Mouse (Mus musculus): ENCODE measurements around the gene Olfr1046. TPM values are rescaled to one million over a fixed set of nuclear protein-coding genes. Genes with fewer than 3 reads are reported as not detected.
"Not testable (repeated sequence)": the region's sequence is repeated elsewhere in the genome, so short reads cannot be mapped to it uniquely, and the experiment has no call there.

Gene Olfr1046
- total RNA-seq (2014; rRNA removed), result not detected in 2 replicates
- not detected in 2 replicates for polyA plus RNA-seq (2012; rRNA removed)

- TF ChIP-seq CTCF (IDR thresholded peaks at IDR 0.05; ENCODE audit: low read depth, low read length), result no peak
- TF ChIP-seq POLR2A (IDR thresholded peaks at IDR 0.05; ENCODE audit: extremely low read depth, insufficient read depth, low read length), result no peak
- Histone ChIP-seq H3K36me3 (ENCODE audit: control insufficient read depth, insufficient read depth, low read length) (no peaks in the 10 kb centered on the region), H3K27me3 (ENCODE audit: control insufficient read depth, insufficient read depth, low read length) (no peaks in the 10 kb centered on the region), H3K27ac (replicated peaks; ENCODE audit: insufficient read depth, low read depth, low read length) (no peak within 1 kb of the TSS), H3K4me1 (ENCODE audit: control insufficient read depth, insufficient read depth, low read length) (no peaks in the 10 kb centered on the region), H3K79me2 (ENCODE audit: control insufficient read depth, insufficient read depth, low read length) (no peaks in the 10 kb centered on the region), H3K4me3 (ENCODE audit: insufficient read depth, low read depth, low read length) (no peak within 1 kb of the TSS), H3K9ac (ENCODE audit: low read depth, low read length) (no peak within 1 kb of the TSS)
- WGBS, result 62% methylated on average over 2 of the region's 2 CpGs
- no peak for DNase-seq (ENCODE audit: extremely low read depth, low read depth, low spot score)
These were observed at the start of gene Olfr1046 for GRCm38 (mm10) chr2:86219214-86219613. Gene Olfr1046 (minus strand): TSS chr2:86219314.

GRCm38 (mm10) chr2:86258228-86258627, 39.1 kb upstream of the Olfr1046 start, which contains the start of gene Olfr1049:
Gene Olfr1049 (minus strand): TSS chr2:86258328.
- not testable (repeated sequence) for H3K9ac ChIP-seq (ENCODE audit: low read depth, low read length); H3K4me3 ChIP-seq (ENCODE audit: insufficient read depth, low read depth, low read length); H3K27me3 ChIP-seq (ENCODE audit: control insufficient read depth, insufficient read depth, low read length); H3K36me3 ChIP-seq (ENCODE audit: control insufficient read depth, insufficient read depth, low read length); H3K27ac ChIP-seq (replicated peaks; ENCODE audit: insufficient read depth, low read depth, low read length); DNase-seq (ENCODE audit: extremely low read depth, low read depth, low spot score); H3K4me1 ChIP-seq (ENCODE audit: control insufficient read depth, insufficient read depth, low read length); H3K79me2 ChIP-seq (ENCODE audit: control insufficient read depth, insufficient read depth, low read length)

DNA sequence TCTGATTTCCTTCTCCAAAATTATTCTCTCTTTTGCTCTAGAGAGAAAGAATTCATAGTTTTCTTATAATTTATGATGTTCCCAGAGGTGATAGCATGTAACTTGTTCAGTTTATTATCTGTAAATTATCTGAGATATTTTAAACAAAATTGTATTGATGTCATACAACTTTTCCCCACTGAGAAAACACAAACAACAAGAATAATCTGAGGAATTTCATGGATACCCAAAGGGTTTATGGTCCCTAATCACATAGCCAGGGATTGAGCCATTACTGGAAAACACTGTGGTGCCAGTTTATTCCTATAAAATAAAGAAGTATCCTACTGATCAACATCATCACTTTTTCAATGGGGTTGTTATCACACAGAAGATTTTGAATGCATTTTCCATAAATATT, 21.1 kb upstream of the Olfr1046 start, which contains the start of gene Olfr1048:
Gene Olfr1048 (minus strand): TSS at position 101 of the 400 bp plus-strand sequence.
- TF ChIP-seq POLR2A (IDR thresholded peaks at IDR 0.05; ENCODE audit: extremely low read depth, insufficient read depth, low read length), result no peak
- no peak for TF ChIP-seq CTCF (IDR thresholded peaks at IDR 0.05; ENCODE audit: low read depth, low read length)
- Histone ChIP-seq H3K9ac (ENCODE audit: low read depth, low read length) (no peak within 1 kb of the TSS), H3K4me1 (ENCODE audit: control insufficient read depth, insufficient read depth, low read length) (no peaks in the 10 kb centered on the region), H3K27me3 (ENCODE audit: control insufficient read depth, insufficient read depth, low read length) (no peaks in the 10 kb centered on the region), H3K79me2 (ENCODE audit: control insufficient read depth, insufficient read depth, low read length) (no peaks in the 10 kb centered on the region), H3K4me3 (ENCODE audit: insufficient read depth, low read depth, low read length) (no peak within 1 kb of the TSS), H3K27ac (replicated peaks; ENCODE audit: insufficient read depth, low read depth, low read length) (no peak within 1 kb of the TSS), H3K36me3 (ENCODE audit: control insufficient read depth, insufficient read depth, low read length) (no peaks in the 10 kb centered on the region)
- no peak for DNase-seq (ENCODE audit: extremely low read depth, low read depth, low spot score)

- Histone ChIP-seq H3K27me3 (ENCODE audit: control insufficient read depth, insufficient read depth, low read length) (no peaks in the 10 kb centered on the region), H3K79me2 (ENCODE audit: control insufficient read depth, insufficient read depth, low read length) (no peaks in the 10 kb centered on the region), H3K27ac (replicated peaks; ENCODE audit: insufficient read depth, low read depth, low read length) (no peak within 1 kb of the TSS), H3K36me3 (ENCODE audit: control insufficient read depth, insufficient read depth, low read length) (no peaks in the 10 kb centered on the region), H3K4me1 (ENCODE audit: control insufficient read depth, insufficient read depth, low read length) (no peaks in the 10 kb centered on the region), H3K9ac (ENCODE audit: low read depth, low read length) (no peak within 1 kb of the TSS), H3K4me3 (ENCODE audit: insufficient read depth, low read depth, low read length) (no peak within 1 kb of the TSS)
- whole genome bisulfite sequencing, result 90% methylated on average over 1 of the region's 1 CpGs
- TF ChIP-seq CTCF (IDR thresholded peaks at IDR 0.05; ENCODE audit: low read depth, low read length), result no peak
- TF ChIP-seq POLR2A (IDR thresholded peaks at IDR 0.05; ENCODE audit: extremely low read depth, insufficient read depth, low read length), result no peak
- DNase-seq (ENCODE audit: extremely low read depth, low read depth, low spot score), result no peak
These were observed 12.2 kb upstream of the Olfr1046 start, which contains the start of gene Olfr1047 for GRCm38 (mm10) chr2:86231301-86231700. Gene Olfr1047 (minus strand): TSS chr2:86231401.

DNA sequence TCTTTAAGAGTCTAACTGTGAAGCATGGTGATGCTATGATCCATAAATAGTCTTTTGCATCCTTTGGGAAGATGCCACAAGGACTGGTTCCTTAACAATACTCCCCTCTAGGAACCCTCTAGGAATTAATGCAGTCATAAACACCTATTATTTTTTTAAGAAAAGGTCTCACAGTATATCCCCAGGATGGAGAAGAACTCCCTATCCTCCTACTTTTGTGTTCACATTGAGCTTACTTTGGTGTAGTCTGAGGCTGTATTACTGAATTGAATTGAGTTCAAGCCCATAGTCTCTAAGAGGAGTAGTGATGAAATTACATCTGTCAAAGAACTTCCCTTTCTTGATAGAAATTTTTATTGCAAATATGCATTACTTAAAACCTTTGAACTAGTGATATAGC, 16.2 kb downstream of the Olfr1046 start, which contains the start of gene Olfr1045:
Gene Olfr1045 (minus strand): TSS at position 101 of the 400 bp plus-strand sequence.
- H3K4me1 ChIP-seq (ENCODE audit: control insufficient read depth, insufficient read depth, low read length), result no peaks in the 10 kb centered on the region
- no peaks in the 10 kb centered on the region for H3K27me3 ChIP-seq (ENCODE audit: control insufficient read depth, insufficient read depth, low read length)
- no peaks in the 10 kb centered on the region for H3K79me2 ChIP-seq (ENCODE audit: control insufficient read depth, insufficient read depth, low read length)
- TF ChIP-seq CTCF (IDR thresholded peaks at IDR 0.05; ENCODE audit: low read depth, low read length) (no peak), POLR2A (IDR thresholded peaks at IDR 0.05; ENCODE audit: extremely low read depth, insufficient read depth, low read length) (no peak)
- no peak within 1 kb of the TSS for H3K4me3 ChIP-seq (ENCODE audit: insufficient read depth, low read depth, low read length)
- no peak within 1 kb of the TSS for H3K9ac ChIP-seq (ENCODE audit: low read depth, low read length)
- H3K27ac ChIP-seq (replicated peaks; ENCODE audit: insufficient read depth, low read depth, low read length), result no peak within 1 kb of the TSS
- no peaks in the 10 kb centered on the region for H3K36me3 ChIP-seq (ENCODE audit: control insufficient read depth, insufficient read depth, low read length)
- DNase-seq (ENCODE audit: extremely low read depth, low read depth, low spot score), result no peak

GRCm38 (mm10) chr2:86195863-86196262, 23.3 kb downstream of the Olfr1046 start:
- Histone ChIP-seq H3K79me2 (ENCODE audit: control insufficient read depth, insufficient read depth, low read length) (no peaks in the 10 kb centered on the region), H3K4me3 (ENCODE audit: insufficient read depth, low read depth, low read length) (no peak overlapping the region), H3K4me1 (ENCODE audit: control insufficient read depth, insufficient read depth, low read length) (no peaks in the 10 kb centered on the region), H3K27ac (replicated peaks; ENCODE audit: insufficient read depth, low read depth, low read length) (no peak overlapping the region), H3K9ac (ENCODE audit: low read depth, low read length) (no peak overlapping the region), H3K27me3 (ENCODE audit: control insufficient read depth, insufficient read depth, low read length) (no peaks in the 10 kb centered on the region), H3K36me3 (ENCODE audit: control insufficient read depth, insufficient read depth, low read length) (no peaks in the 10 kb centered on the region)
- DNase-seq (ENCODE audit: extremely low read depth, low read depth, low spot score), result no peak
- TF ChIP-seq CTCF (IDR thresholded peaks at IDR 0.05; ENCODE audit: low read depth, low read length) (no peak), POLR2A (IDR thresholded peaks at IDR 0.05; ENCODE audit: extremely low read depth, insufficient read depth, low read length) (no peak)
- WGBS, result 37% methylated on average over 1 of the region's 1 CpGs
